Mouse (Mus musculus): ENCODE results near the gene Ece1.
A peak's percentile ranks its signal among the peaks of the same experiment; 100 is the strongest.

Gene Ece1

GRCm38 (mm10) chr4:137984212-137984611 is 122.2 kb downstream of the Ece1 start:
- DNase-seq (ENCODE audit: low spot score), result peak; percentile 50

DNA sequence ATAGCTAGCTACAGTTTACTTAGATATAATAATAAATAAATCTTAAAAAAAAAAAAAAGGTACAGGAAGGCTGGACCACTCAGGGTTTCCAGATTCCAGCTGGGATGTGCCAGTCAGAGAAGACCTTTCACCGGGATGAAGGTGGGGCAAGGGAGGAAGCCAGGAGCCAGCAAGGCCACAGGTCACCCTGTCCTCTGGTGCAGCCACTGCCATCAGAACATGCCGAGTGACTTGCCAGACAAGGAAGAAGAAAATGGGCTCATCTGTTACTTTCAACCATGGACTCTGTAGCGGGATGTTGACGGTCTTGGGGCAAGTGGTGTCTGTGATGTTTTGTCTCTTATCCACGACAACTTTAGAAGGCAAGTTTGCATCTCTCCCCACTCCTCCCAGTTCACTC is 122.7 kb downstream of the Ece1 start:
- DNase-seq (ENCODE audit: low spot score), result no peak

GRCm38 (mm10) chr4:137989426-137989825 is 127.4 kb downstream of the Ece1 start:
- DNase-seq (ENCODE audit: low spot score), result no peak

GRCm38 (mm10) chr4:137990433-137990832 is 128.4 kb downstream of the Ece1 start:
- no peak for DNase-seq (ENCODE audit: low spot score)

- DNase-seq (ENCODE audit: low spot score), result no peak
Observed at GRCm38 (mm10) chr4:137991240-137991639, 129.2 kb downstream of the Ece1 start.

GRCm38 (mm10) chr4:137992890-137993289 is 130.9 kb downstream of the Ece1 start, which contains the start of gene Eif4g3:
TSS of gene Eif4g3 (plus strand) at chr4:137993022.
- no peak for DNase-seq (ENCODE audit: low spot score)

- DNase-seq (ENCODE audit: low spot score), result peak; percentile 100
Observed at GRCm38 (mm10) chr4:137993291-137993758, 131.3 kb downstream of the Ece1 start.

GRCm38 (mm10) chr4:137993821-137994561 is 132.0 kb downstream of the Ece1 start:
- DNase-seq (ENCODE audit: low spot score), result peak; percentile 56

GRCm38 (mm10) chr4:137994562-137995336 is 132.7 kb downstream of the Ece1 start:
- DNase-seq (ENCODE audit: low spot score), result no peak

GRCm38 (mm10) chr4:137995399-137995798 is 133.4 kb downstream of the Ece1 start:
- no peak for DNase-seq (ENCODE audit: low spot score)

GRCm38 (mm10) chr4:137998232-137998631 is 136.2 kb downstream of the Ece1 start:
- no peak for DNase-seq (ENCODE audit: low spot score)

DNA sequence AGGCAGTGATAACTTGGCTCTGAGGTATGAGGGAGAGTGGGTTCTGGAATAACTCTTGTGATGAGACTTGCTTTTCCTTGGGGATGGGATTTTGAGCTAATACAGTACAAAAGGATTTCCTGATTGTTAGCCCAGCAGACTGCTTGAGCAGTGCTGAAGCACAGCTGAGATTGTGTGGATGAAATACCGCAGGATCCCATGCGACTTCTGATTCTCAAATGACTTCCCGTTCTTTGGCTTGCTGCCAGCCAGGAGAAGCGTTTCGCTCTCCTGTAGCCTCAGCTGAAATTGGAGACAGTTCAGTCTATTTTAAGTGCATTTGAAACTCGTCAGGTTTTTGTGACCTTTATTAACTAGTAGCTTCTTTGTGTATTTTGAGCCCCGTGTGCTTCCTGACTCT is 138.6 kb downstream of the Ece1 start:
- DNase-seq (ENCODE audit: low spot score), result no peak

DNA sequence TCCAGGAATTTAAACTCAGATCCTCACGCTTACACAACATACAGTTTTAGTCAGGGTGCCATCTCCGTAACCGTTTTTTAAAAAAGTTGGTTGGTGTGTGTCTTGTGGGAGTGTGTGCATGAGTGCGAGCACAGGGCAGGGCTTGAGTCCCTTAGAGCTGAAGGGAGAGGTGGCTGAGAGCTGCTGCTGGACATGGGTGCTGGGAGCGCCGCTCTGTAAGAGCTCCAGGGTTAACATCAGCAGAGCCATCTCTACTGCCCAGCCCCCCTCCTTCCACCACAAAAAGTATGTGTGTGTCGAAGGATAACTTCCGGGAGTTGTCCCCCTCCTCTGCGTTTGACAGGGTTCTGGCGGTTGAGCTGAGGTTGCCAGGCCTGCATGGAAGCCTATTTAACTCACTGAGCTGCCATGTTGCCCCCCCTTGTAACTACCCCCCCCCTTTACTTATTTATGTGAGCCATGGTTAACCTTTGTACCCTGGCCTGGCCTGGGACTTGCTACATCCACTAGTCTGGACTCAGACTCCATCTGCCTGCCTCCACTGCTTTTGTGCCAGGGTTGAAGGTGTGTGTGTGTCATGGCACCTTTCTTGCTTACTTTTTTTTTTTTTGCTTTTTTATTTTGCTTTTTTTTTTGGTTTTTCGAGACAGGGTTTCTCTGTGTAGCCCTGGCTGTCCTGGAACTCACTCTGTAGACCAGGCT is 142.0 kb downstream of the Ece1 start:
- DNase-seq (ENCODE audit: low spot score), result no peak

- no peak for DNase-seq (ENCODE audit: low spot score)
Observed at GRCm38 (mm10) chr4:138005781-138006180, 143.7 kb downstream of the Ece1 start.

DNA sequence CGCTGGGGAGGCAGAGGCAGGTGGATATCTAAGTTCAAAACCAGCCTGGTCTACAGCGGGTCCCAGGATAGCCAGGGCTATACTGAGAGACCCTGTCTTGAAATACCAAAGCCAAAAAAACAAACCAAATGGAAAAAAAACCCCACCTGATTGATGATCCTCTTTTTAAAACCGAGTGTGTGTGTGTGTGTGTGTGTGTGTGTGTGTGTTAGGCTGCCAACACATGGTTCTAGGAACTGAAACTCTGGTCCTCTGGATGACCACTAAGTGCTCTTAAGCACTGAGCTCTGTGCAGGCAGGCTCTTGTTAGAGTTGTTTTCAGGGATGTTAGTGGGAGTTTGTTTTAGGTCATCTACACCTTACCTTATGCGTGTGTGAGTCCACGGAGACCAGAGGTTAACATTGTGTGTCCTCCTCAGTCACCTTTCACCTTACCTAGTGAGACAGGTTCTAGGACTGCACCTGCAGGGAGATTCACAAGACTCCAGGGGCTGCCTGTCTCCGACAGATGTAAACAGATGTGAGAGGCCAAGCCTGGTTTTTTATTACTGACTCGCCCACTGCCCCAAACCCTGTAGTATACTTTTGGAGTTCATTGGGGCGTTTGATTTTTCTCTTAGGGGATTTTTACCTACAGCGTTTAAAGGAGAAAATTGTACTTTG is 145.0 kb downstream of the Ece1 start:
- no peak for DNase-seq (ENCODE audit: low spot score)

GRCm38 (mm10) chr4:138008646-138009045 is 146.6 kb downstream of the Ece1 start:
- no peak for DNase-seq (ENCODE audit: low spot score)

GRCm38 (mm10) chr4:138009786-138010502 is 147.9 kb downstream of the Ece1 start:
- DNase-seq (ENCODE audit: low spot score), result no peak

- no peak for DNase-seq (ENCODE audit: low spot score)
Observed at GRCm38 (mm10) chr4:138013723-138014479, 151.9 kb downstream of the Ece1 start.

All from ovary, postnatal 36 days (tissue).